In genomic region chr19:6420481-6421210, GRCm38 (mm10) we compare ENCODE assay signal across 9 mouse cellular contexts. TPM values are rescaled to one million over a fixed set of nuclear protein-coding genes. Genes with fewer than 3 reads are reported as not detected.
A peak's percentile ranks its signal among the peaks of the same experiment; 100 is the strongest.
DNase-seq lines count a peak whose midpoint lies in the region; ATAC-seq lines count a peak whose summit lies in the region.
"Had no signal": no experiment of that assay in that cellular context is flagged by ENCODE, and none has a peak within 500 bp of the region (broad histone marks: within the 10 kb centered on the region; RNA-seq: fewer than 3 reads in every experiment).

No protein-coding gene starts in this region.

- WGBS in forebrain, embryonic 13.5 days: 57% methylated on average over 19 of the region's 19 CpGs

- H3K9ac ChIP-seq in forebrain, embryonic 13.5 days: peak overlapping the region; percentile 86

- peaks cover 90% of the 10 kb centered on the region for H3K4me1 ChIP-seq in forebrain, embryonic 13.5 days

- no peak for ATAC-seq in forebrain, embryonic 13.5 days

- intact Hi-C loops in left cerebral cortex, postnatal 4 days (cut with DNase I): no loop called here

- peak; percentile 64 for DNase-seq in left cerebral cortex, adult 11 months (ENCODE audit: low spot score)
- DNase-seq in left cerebral cortex, postnatal 4 days: no peak
- DNase-seq in left cerebral cortex, adult 9 months (ENCODE audit: low spot score in 2 of 2): peak; percentile 71 to 79
- DNase-seq in right cerebral cortex, postnatal 10 days (ENCODE audit: low spot score in 2 of 2): peak; percentile 79 to 84
- DNase-seq in gastrocnemius, adult 8-10 months (ENCODE audit: low spot score in 2 of 2): no peak
- no peak for DNase-seq in ovary, postnatal 36 days (ENCODE audit: low spot score)
- no peak for DNase-seq in c-Kit-positive CD71-positive TER-119-positive erythroid progenitor cells, embryonic 14.5 days (ENCODE audit: low spot score)

- H3K27ac ChIP-seq in forebrain, embryonic 13.5 days: peak overlapping the region; percentile 16; the same call in 1 of the 2 replicates
- H3K27ac ChIP-seq: macrophage had no signal

- peak overlapping the region; percentile 80 for H3K4me2 ChIP-seq in forebrain, embryonic 13.5 days

- no peaks in the 10 kb centered on the region for H3K36me3 ChIP-seq in forebrain, embryonic 13.5 days (ENCODE audit: poor library complexity, severe bottlenecking)

- peaks cover 24% of the 10 kb centered on the region for H3K27me3 ChIP-seq in forebrain, embryonic 13.5 days

- H3K9me3 ChIP-seq in forebrain, embryonic 13.5 days (replicated peaks): no peaks in the 10 kb centered on the region

- peak overlapping the region; percentile 67 for H3K4me3 ChIP-seq in forebrain, embryonic 13.5 days

RNA-seq across cellular contexts. Expression of gene Nrxn2, which starts 2.1 kb away (rescaled TPM):
- total RNA-seq in left cerebral cortex, postnatal 4 days (2021): 100 to 1,000 TPM; 695 to 758 TPM
- 16.9 and 18.1 TPM in 2 replicates for polyA plus RNA-seq in forebrain, embryonic 13.5 days (2015; fragmentation: Nextera tagmentation; extraction: Ambion mirVana)
- 1 to 10 TPM in 2 of 4 experiments, under 1 TPM in 2; 0.31 to 1.8 (median 1.0) TPM for total RNA-seq in gastrocnemius, adult 8-10 months (2022)
- polyA plus RNA-seq: macrophage had no signal

RNA-seq across cellular contexts. Expression of gene Rasgrp2, which starts 21.5 kb away (rescaled TPM):
- total RNA-seq in left cerebral cortex, postnatal 4 days (2021): 100 to 1,000 TPM; 225 to 228 TPM
- polyA plus RNA-seq in forebrain, embryonic 13.5 days (2015; fragmentation: Nextera tagmentation; extraction: Ambion mirVana): 21.1 and 25.1 TPM in 2 replicates
- total RNA-seq in gastrocnemius, adult 8-10 months (2022): 10 to 100 TPM in 2 of 4 experiments, 1 to 10 TPM in 2; 7.4 to 19.6 (median 11.1) TPM

RNA-seq across cellular contexts. Expression of gene Pygm, which starts 36.4 kb away (rescaled TPM):
- 1 to 10 TPM; 6.2 to 8.2 TPM for total RNA-seq in left cerebral cortex, postnatal 4 days (2021)
- 2.0 and 2.1 TPM in 2 replicates for polyA plus RNA-seq in forebrain, embryonic 13.5 days (2015; fragmentation: Nextera tagmentation; extraction: Ambion mirVana)
- 1,000 to 10,000 TPM; 8,302 to 9,332 (median 8,668) TPM for total RNA-seq in gastrocnemius, adult 8-10 months (2022)

RNA-seq across cellular contexts. Expression of gene Sf1, which starts 57.2 kb away (rescaled TPM):
- 100 to 1,000 TPM; 231 to 244 TPM for total RNA-seq in left cerebral cortex, postnatal 4 days (2021)
- polyA plus RNA-seq in forebrain, embryonic 13.5 days (2015; fragmentation: Nextera tagmentation; extraction: Ambion mirVana): 134 and 139 TPM in 2 replicates
- 10 to 100 TPM; 69.0 to 88.0 (median 73.8) TPM for total RNA-seq in gastrocnemius, adult 8-10 months (2022)

Comparison
In these comparisons a context has a peak if more than half of its experiments do, and no peak if none do; other contexts are left out.
1. DNase-seq: peak in left cerebral cortex, adult 11 months (single experiment), left cerebral cortex, adult 9 months (2 of 2) and right cerebral cortex, postnatal 10 days (2 of 2); none in left cerebral cortex, postnatal 4 days (single experiment), gastrocnemius, adult 8-10 months (0 of 2), ovary, postnatal 36 days (single experiment) and c-Kit-positive CD71-positive TER-119-positive erythroid progenitor cells, embryonic 14.5 days (single experiment).
2. RNA of gene Nrxn2, which starts 2.1 kb away (total RNA-seq): 695 to 758 TPM in left cerebral cortex, postnatal 4 days; 0.31 to 1.8 TPM in gastrocnemius, adult 8-10 months; every median in the first group is over 100 times any median in the second.
3. RNA of gene Rasgrp2, which starts 21.5 kb away (total RNA-seq): 225 to 228 TPM in left cerebral cortex, postnatal 4 days; 7.4 to 19.6 TPM in gastrocnemius, adult 8-10 months; every median in the first group is over 10 times any median in the second.
4. RNA of gene Pygm, which starts 36.4 kb away (total RNA-seq): 8,302 to 9,332 TPM in gastrocnemius, adult 8-10 months; 6.2 to 8.2 TPM in left cerebral cortex, postnatal 4 days; every median in the first group is over 100 times any median in the second.